Mouse (Mus musculus): ENCODE results near the gene Dock1.

Gene Dock1

GRCm38 (mm10) chr7:134670312-134671002, at the start of gene Dock1:
TSS of gene Dock1 (plus strand) at chr7:134670654.
- peak; percentile 56 for DNase-seq (ENCODE audit: low read depth, low spot score)

- DNase-seq (ENCODE audit: low read depth, low spot score), result peak; percentile 20
These were observed 42.5 kb upstream of the Dock1 start for GRCm38 (mm10) chr7:134627906-134628305.

DNA sequence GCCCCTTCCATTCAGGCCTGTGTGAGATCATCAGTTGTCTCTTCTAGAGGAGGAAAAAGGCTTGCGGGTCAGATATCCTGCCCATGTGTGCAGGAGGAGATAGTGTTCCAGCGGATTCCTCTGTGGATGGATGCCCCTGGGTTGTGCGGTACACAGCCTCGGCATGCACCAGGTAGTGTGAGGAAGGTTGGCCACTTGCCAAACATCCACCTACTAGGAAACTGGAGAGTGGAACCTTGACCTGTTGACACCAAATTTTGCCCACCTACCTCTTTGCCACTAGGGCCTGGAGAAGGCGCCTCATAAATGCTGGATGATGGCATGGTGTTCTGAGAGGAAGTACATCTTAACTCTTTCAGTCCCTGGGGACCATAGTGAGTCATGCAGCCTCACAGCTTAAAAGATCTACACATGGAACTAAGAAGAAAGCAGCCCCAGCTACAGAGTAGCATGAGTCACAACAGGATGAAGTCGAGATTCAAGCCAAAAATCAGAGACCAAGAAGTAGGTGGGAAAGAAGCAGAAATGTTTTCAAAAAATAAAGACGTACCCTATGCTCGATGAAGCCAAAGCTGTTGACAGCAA, 20.1 kb upstream of the Dock1 start:
- peak; percentile 70 for DNase-seq (ENCODE audit: low read depth, low spot score)

- DNase-seq (ENCODE audit: low read depth, low spot score), result no peak
These were observed 19.4 kb upstream of the Dock1 start for GRCm38 (mm10) chr7:134651071-134651470.

GRCm38 (mm10) chr7:134663241-134663640, 7.2 kb upstream of the Dock1 start:
- no peak for DNase-seq (ENCODE audit: low read depth, low spot score)

DNA sequence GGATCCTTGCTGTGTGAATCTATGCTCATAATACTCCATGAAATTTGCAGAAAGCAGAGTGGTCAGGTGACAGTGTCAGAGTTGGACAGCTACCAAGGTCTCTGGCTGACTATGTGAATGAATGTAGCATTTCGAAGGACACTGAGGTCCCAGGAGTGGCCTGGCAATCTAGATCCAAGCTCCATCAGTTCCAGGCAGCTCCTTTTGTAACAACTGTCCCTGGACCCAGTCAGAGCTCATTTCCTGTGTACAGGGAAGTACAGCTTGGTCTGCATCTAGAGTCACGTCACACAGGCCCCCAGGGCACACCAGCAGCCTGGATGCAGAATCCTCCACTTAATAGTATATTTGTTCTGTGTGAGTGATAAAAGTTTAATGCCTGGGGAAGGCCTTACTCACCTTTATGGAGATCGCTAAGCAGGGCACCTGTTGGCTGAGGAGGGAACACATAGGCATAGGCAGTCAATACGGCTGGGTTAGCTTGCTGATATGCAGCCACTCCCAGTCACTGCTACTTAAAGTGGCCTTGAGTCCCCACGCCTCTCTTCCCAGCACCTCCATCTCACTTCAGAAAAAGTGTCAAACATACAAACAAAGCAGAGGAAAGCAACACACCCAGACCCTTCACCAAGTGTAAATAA, 4.7 kb upstream of the Dock1 start:
- no peak for DNase-seq (ENCODE audit: low read depth, low spot score)

- DNase-seq (ENCODE audit: low read depth, low spot score), result no peak
These were observed 3.2 kb upstream of the Dock1 start for GRCm38 (mm10) chr7:134667271-134667702.

DNA sequence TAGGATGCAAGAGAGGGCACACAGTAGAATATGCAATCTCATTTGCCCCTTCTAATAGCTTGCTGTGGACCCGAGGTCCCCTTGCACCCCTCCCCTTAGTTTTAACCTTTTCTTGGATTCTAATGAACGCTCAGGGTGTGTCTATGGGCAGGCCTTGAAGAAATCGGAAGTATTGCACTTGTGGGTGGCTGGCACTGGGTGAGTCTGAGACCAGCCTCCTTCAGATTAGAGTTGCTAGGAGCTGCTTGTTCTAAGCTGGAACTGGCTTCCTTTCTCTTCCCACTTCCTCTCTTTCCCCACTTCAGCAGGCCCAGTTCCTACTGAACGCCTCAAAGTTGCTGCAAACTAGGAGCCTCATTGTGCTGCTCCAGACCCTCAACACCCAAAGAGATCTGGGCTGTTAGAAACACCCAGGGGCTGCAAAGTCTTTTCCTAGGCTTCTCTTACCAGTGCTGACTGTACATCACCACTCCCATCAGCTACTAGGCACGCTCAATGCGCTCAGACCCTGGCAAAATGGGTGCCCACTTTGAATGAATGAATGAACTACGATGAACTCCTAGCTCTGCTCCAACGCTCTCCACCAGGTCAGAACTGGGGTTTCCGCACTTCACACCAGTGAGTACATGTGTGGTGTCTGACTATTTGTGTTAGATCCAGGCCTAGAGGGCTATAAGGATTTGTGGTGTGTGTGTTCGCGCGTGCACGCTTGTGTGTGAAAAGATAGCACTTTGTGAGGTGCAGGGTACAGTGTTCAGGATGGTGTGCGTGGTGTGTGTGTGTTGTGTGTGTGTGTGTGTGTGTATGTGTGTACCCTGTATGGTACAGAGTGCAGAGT, 761 bp upstream of the Dock1 start:
- DNase-seq (ENCODE audit: low read depth, low spot score), result peak; percentile 34

DNA sequence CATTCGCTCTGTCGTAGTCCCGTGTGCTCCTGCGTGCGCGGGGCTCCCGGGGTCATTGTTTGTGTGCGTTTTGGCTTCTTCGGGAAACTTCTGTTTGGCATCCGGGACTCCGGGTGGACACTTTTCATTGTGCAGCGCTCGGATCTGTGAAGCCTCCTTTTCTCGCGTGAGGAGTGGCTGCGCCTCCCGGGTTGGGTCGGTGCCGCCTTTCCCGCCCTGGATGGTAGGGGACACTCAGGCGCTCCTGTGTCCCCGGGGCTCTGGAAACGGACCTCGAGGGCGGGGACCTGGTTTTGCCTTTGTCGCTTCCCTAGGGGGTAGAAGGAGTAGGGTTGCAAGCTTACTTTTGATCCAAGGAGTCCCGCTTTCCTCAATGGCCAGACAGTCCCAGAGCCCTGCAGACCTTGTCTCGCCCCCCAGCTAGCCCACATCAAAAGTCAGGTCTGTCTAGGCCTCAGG, 578 bp downstream of the Dock1 start:
- DNase-seq (ENCODE audit: low read depth, low spot score), result no peak

DNA sequence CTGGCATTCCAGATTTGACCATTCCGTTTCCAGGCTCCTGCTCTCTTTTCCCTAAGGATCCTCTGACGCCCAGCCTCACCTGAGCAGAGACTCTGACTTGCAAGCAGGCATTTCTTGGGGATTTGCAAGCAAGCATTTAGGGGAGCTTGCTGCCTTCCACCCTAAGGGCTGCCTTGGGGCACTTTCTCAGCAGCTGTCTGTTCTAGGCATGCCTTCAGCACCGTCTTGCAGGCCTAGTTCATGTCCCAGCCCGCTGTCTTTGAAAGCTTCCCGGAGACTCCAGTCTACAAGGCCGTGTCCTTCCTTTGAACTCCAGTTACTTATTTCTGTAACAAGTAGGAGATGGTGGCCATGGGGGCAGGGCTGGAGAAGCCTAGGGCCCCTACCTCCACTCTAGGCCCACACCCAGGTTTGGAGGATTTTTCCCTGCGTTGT, 1.0 kb downstream of the Dock1 start:
- DNase-seq (ENCODE audit: low read depth, low spot score), result no peak

DNA sequence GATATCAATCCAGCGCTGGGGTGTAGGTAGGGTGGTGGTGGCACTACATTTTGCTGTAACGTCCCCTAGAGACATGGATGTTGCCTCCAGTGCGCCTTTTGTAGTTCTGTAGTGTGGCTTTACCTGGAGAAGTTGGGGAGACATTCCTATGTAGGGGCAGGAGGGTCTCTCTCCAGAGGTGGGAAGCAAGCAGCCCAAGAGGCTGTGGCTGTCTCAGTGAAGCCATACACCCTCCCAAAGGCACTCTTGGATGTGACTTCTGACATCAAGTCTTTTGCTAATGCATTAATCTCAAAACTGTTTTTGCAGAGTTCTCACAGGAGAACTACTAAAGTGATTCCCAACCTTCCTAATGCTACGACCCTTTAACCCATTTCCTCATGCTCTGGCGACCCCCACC, 2.7 kb downstream of the Dock1 start:
- no peak for DNase-seq (ENCODE audit: low read depth, low spot score)

DNA sequence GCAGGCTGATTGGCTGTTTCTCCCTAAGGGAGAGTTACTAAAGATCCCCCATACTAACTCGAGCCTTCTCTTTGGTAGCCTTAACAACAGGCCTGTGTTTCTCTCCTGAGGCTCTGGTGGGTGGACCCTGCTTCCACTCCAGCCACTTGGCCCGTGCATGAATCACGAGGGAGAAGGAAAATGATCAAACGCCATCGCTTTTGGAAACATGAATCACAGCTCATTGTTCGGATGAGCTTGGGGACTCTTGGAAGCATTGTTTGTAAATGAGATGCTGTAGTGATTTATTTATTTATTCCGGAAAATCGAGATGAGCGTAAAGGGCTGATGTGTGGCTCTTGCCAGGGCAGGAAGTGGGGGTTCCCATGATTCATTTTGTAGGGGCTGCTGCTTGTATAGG, 3.5 kb downstream of the Dock1 start:
- DNase-seq (ENCODE audit: low read depth, low spot score), result peak; percentile 88

DNA sequence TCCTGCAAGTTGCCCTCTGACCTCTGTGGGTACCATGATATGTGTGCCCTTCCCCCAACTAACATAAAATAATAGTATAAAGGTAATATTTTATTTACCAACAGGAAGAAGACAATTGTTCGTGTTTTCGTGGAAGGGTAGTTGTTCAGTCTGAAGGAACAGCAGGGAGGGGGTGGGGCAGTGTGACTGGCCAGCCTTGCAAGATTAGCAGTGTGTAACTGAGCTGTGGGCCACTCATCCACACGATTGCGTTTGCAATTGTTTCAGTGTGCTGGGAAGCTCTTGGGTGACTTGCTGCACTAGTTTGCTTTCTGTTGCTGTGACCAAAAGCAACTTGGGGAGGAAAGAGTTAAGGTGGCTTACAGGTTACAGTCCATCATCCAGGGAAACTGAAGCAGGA, 7.4 kb downstream of the Dock1 start:
- no peak for DNase-seq (ENCODE audit: low read depth, low spot score)

- DNase-seq (ENCODE audit: low read depth, low spot score), result no peak
These were observed 9.1 kb downstream of the Dock1 start for GRCm38 (mm10) chr7:134679314-134680158.

GRCm38 (mm10) chr7:134680161-134680560, 9.7 kb downstream of the Dock1 start:
- no peak for DNase-seq (ENCODE audit: low read depth, low spot score)

GRCm38 (mm10) chr7:134681729-134682527, 11.5 kb downstream of the Dock1 start:
- DNase-seq (ENCODE audit: low read depth, low spot score), result no peak

- DNase-seq (ENCODE audit: low read depth, low spot score), result no peak
These were observed 17.9 kb downstream of the Dock1 start for GRCm38 (mm10) chr7:134688332-134688731.

DNA sequence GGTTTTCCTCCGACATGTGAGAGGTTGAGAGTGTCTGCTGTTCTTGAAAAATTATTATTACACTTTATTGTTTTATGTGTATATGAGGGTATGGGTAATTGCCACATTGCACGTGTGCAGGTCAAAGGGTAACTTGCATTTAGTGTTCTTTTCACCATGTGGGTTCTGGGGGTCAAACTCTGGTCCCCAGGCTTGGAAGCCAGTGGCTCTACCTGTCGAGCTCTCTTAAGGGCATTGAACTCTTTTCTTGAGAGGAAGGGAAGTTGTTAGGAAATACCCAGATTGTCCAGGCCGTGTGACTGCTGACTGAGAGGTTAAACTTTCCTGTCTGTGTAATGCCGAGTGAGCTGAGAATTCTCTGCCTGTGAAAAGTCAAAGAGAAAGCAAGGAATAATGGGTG, 19.7 kb downstream of the Dock1 start:
- no peak for DNase-seq (ENCODE audit: low read depth, low spot score)

DNA sequence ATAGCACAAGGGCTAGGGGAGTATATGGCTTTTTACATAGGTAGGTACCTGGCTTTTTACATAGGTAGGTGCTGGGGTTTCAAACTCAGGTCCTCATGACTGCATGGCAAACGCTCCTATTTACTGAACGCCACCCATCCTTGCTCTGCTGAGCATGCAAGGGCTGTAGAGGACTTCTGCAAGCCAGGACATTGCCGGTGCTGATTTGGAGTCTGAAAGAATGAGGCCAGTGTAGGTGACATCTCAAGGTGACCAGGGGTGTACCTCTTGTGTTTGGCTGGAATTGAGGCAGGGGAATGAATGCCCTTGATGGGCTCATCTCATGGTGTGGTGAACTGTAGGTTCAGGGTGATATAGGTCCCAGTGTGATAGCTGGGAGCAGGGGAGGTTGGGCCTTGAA, 20.4 kb downstream of the Dock1 start:
- DNase-seq (ENCODE audit: low read depth, low spot score), result no peak

DNA sequence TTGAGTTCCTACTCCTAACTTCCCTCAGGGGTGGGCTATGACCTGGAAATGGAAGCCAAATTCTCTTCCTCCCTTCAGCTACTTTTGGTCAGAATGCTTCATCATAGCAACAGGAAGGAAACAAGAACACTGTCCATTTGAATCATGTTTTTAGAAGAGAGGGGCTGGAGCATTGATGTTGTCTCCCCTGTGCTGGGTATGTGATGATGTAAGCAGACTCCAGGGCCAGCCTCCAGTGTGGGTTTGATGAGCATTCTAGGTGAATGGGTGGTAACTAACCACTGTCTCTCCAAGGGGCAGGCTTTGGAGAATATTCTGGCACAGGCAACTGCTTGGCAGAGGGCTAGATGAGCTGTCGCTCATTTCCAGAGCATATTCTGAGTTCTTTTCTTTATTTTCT, 22.9 kb downstream of the Dock1 start:
- DNase-seq (ENCODE audit: low read depth, low spot score), result no peak

All from brain, adult 2 months (tissue).